Mouse (Mus musculus) lung, adult 2 months (tissue): Measurements from ENCODE around the gene Senp2.

ENCODE experiments used
- CTCF ChIP-seq: fragments of 200-500 bp; IDR thresholded peaks from 2 replicates; pipeline ENCODE4 v1.5.1; 2011; ENCODE audit warnings: mild to moderate bottlenecking, low read length, control low read depth; ENCODE audit not compliant: insufficient read depth
- POLR2A ChIP-seq: fragments of 200-500 bp; IDR thresholded peaks from 2 replicates; pipeline ENCODE4 v1.6.1; 2011; ENCODE audit warnings: low read depth, mild to moderate bottlenecking, control low read depth, low read length, borderline replicate concordance; ENCODE audit errors: extremely low read depth

DNA sequence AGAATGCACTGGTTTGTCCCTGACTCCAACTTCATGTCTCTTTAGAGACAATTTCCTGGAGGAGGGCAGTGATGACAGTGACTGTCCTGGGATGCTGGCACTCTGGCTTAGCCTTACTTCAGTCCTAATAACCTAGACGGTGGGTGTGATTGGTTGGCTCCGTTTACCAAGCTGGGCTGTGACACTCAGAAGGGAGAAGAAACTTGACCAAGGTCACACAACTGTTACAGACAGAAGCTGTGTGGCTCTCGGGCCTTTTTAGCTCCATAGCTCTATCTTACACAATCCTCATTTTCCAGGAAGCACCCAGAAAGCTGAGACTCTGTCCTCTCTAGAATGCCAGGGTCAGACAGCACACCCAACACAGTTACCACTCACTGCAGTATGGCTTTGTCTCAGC, 43.7 kb upstream of the Senp2 start:
- no peak for TF ChIP-seq CTCF
- TF ChIP-seq POLR2A, result no peak
